Mouse (Mus musculus) CH12.LX (cell line): ENCODE measurements around the gene Nrxn3. TPM values are rescaled to one million over a fixed set of nuclear protein-coding genes. Genes with fewer than 3 reads are reported as not detected.
A peak's percentile ranks its signal among the peaks of the same experiment; 100 is the strongest.

ENCODE experiments used
- DNase-seq: peaks from one replicate; pipeline ENCODE4 v3.0.0-alpha.2; 2013; ENCODE audit errors: extremely low read depth
- H3K27ac ChIP-seq: 2 replicates; pipeline ENCODE4 v1.5.1; 2012; ENCODE audit warnings: low read depth, mild to moderate bottlenecking, control low read depth, moderate library complexity; ENCODE audit not compliant: insufficient read depth
- H3K27me3 ChIP-seq: replicated peaks from 2 replicates; pipeline ENCODE3; 2012; ENCODE audit warnings: inconsistent platforms
- H3K36me3 ChIP-seq, 2 experiments: replicated peaks in 1 of 2; 2 replicates each; pipeline versions ENCODE3 to v1.6.1; 2012; ENCODE audit warnings: inconsistent platforms in 1 of 2, low read length in 1 of 2, mild to moderate bottlenecking in 1 of 2, mixed read lengths in 1 of 2, moderate library complexity in 1 of 2; ENCODE audit not compliant: control insufficient read depth in 1 of 2, insufficient read depth in 1 of 2
- H3K4me1 ChIP-seq, 2 experiments: 2 replicates each; pipeline ENCODE4 v1.6.1; 2012; ENCODE audit warnings: inconsistent platforms in 1 of 2, moderate library complexity in 1 of 2; ENCODE audit not compliant: insufficient read depth in 2 of 2, control insufficient read depth in 1 of 2
- H3K4me2 ChIP-seq: 2 replicates; pipeline ENCODE4 v1.6.1; 2012; ENCODE audit warnings: low read depth, mild to moderate bottlenecking, control low read depth; ENCODE audit not compliant: poor library complexity, insufficient read depth, severe bottlenecking
- H3K4me3 ChIP-seq, 3 experiments: fragments of 150-350 bp in 1 of 3; sonication (generic) in 1 of 3; replicated peaks in 1 of 3; 2 replicates each; pipeline versions ENCODE3 to v1.5.1; 2011 to 2012; ENCODE audit warnings: low read depth in 2 of 3, low read length in 2 of 3, mild to moderate bottlenecking in 2 of 3, moderate library complexity in 2 of 3, control low read depth in 1 of 3, improper control_type of control experiment in 1 of 3, inconsistent platforms in 1 of 3, mixed read lengths in 1 of 3; ENCODE audit not compliant: poor library complexity in 1 of 3
- H3K79me2 ChIP-seq: replicated peaks from 2 replicates; pipeline ENCODE4 v1.6.1; 2012; ENCODE audit warnings: mild to moderate bottlenecking, moderate library complexity; ENCODE audit not compliant: control insufficient read depth, poor library complexity, insufficient read depth, severe bottlenecking; ENCODE audit errors: extremely low read depth
- H3K9ac ChIP-seq: 2 replicates; pipeline ENCODE4 v1.6.1; 2012; ENCODE audit warnings: low read depth, mild to moderate bottlenecking, control low read depth, moderate library complexity; ENCODE audit not compliant: insufficient read depth
- H3K9me3 ChIP-seq: replicated peaks from 2 replicates; pipeline ENCODE3; 2012; ENCODE audit warnings: low read length, inconsistent platforms, mixed read lengths
- BHLHE40 ChIP-seq: IDR thresholded peaks from 2 replicates; pipeline ENCODE4 v1.6.1; 2011; ENCODE audit warnings: mild to moderate bottlenecking, low read depth, low read length, improper control_type of control experiment
- CHD1 ChIP-seq: IDR thresholded peaks from 2 replicates; pipeline ENCODE4 v1.6.1; 2012; ENCODE audit warnings: low read depth, low read length, improper control_type of control experiment, inconsistent platforms
- CHD2 ChIP-seq: IDR thresholded peaks from 2 replicates; pipeline ENCODE4 v1.6.1; 2011; ENCODE audit warnings: low read length, improper control_type of control experiment
- CTCF ChIP-seq, 2 experiments: IDR thresholded peaks in 1 of 2; conservative IDR thresholded peaks in 1 of 2; 2 replicates each; pipeline ENCODE4 v1.5.1; 2011 to 2012; ENCODE audit warnings: low read depth in 2 of 2, low read length in 2 of 2, improper control_type of control experiment in 1 of 2, inconsistent platforms in 1 of 2, mild to moderate bottlenecking in 1 of 2, moderate library complexity in 1 of 2
- EP300 ChIP-seq: IDR thresholded peaks from 2 replicates; pipeline ENCODE4 v1.6.1; 2011; ENCODE audit warnings: low read length, improper control_type of control experiment
- ETS1 ChIP-seq: conservative IDR thresholded peaks from 2 replicates; pipeline ENCODE4 v1.6.1; 2012; ENCODE audit warnings: low read depth, mild to moderate bottlenecking, inconsistent platforms, low read length, improper control_type of control experiment, moderate library complexity
- GABPA ChIP-seq: IDR thresholded peaks from 2 replicates; pipeline ENCODE4 v1.6.1; 2012; ENCODE audit warnings: low read depth, low read length, improper control_type of control experiment, inconsistent platforms; ENCODE audit not compliant: insufficient replicate concordance
- HCFC1 ChIP-seq: IDR thresholded peaks from 2 replicates; pipeline ENCODE4 v1.6.1; 2012; ENCODE audit warnings: low read depth, mild to moderate bottlenecking, inconsistent platforms, low read length, improper control_type of control experiment
- IRF4 ChIP-seq: IDR thresholded peaks from 2 replicates; pipeline ENCODE4 v1.6.1; 2014; ENCODE audit warnings: low read depth, mild to moderate bottlenecking, inconsistent platforms, low read length, improper control_type of control experiment
- JUN ChIP-seq: IDR thresholded peaks from 2 replicates; pipeline ENCODE4 v1.6.1; 2011; ENCODE audit warnings: low read depth, mild to moderate bottlenecking, low read length, improper control_type of control experiment, moderate library complexity; ENCODE audit not compliant: insufficient read depth
- JUND ChIP-seq: conservative IDR thresholded peaks from 2 replicates; pipeline ENCODE4 v1.6.1; 2011; ENCODE audit warnings: low read depth, low read length, improper control_type of control experiment
- MAZ ChIP-seq: IDR thresholded peaks from 2 replicates; pipeline ENCODE4 v1.6.1; 2012; ENCODE audit warnings: low read depth, mild to moderate bottlenecking, inconsistent platforms, low read length, improper control_type of control experiment, moderate library complexity
- MEF2A ChIP-seq: IDR thresholded peaks from 2 replicates; pipeline ENCODE4 v1.6.1; 2014; ENCODE audit warnings: low read depth, mild to moderate bottlenecking, inconsistent platforms, low read length, improper control_type of control experiment, borderline replicate concordance
- MXI1 ChIP-seq: IDR thresholded peaks from 2 replicates; pipeline ENCODE4 v1.6.1; 2011; ENCODE audit warnings: mild to moderate bottlenecking, low read depth, low read length, improper control_type of control experiment
- NELFE ChIP-seq: IDR thresholded peaks from 2 replicates; pipeline ENCODE4 v1.6.1; 2011; ENCODE audit warnings: low read depth, low read length, improper control_type of control experiment
- POLR2A ChIP-seq: IDR thresholded peaks from 2 replicates; pipeline ENCODE4 v1.6.1; 2011; ENCODE audit warnings: low read depth, mild to moderate bottlenecking, improper control_type of control experiment, low read length
- POLR2AphosphoS2 ChIP-seq: IDR thresholded peaks from 2 replicates; pipeline ENCODE4 v1.6.1; 2011; ENCODE audit warnings: low read depth, low read length, improper control_type of control experiment
- RAD21 ChIP-seq: IDR thresholded peaks from 2 replicates; pipeline ENCODE4 v1.6.1; 2011; ENCODE audit warnings: low read depth, mild to moderate bottlenecking, low read length, improper control_type of control experiment, moderate library complexity
- RCOR1 ChIP-seq: conservative IDR thresholded peaks from 2 replicates; pipeline ENCODE4 v1.6.1; 2012; ENCODE audit warnings: low read depth, mild to moderate bottlenecking, inconsistent platforms, low read length, improper control_type of control experiment
- SIN3A ChIP-seq: IDR thresholded peaks from 2 replicates; pipeline ENCODE4 v1.6.1; 2012; ENCODE audit warnings: low read length, improper control_type of control experiment, inconsistent platforms
- SMC3 ChIP-seq: IDR thresholded peaks from 2 replicates; pipeline ENCODE4 v1.6.1; 2011; ENCODE audit warnings: low read depth, low read length, improper control_type of control experiment
- TBP ChIP-seq: conservative IDR thresholded peaks from 2 replicates; pipeline ENCODE4 v1.6.1; 2011; ENCODE audit warnings: low read depth, low read length, improper control_type of control experiment
- TCF12 ChIP-seq: IDR thresholded peaks from 2 replicates; pipeline ENCODE4 v1.6.1; 2014; ENCODE audit warnings: low read depth, mild to moderate bottlenecking, inconsistent platforms, low read length, improper control_type of control experiment
- UBTF ChIP-seq: IDR thresholded peaks from 2 replicates; pipeline ENCODE4 v1.6.1; 2012; ENCODE audit warnings: low read depth, mild to moderate bottlenecking, inconsistent platforms, low read length, improper control_type of control experiment, moderate library complexity
- USF1 ChIP-seq: IDR thresholded peaks from 2 replicates; pipeline ENCODE4 v1.6.1; 2014; ENCODE audit warnings: low read depth, mild to moderate bottlenecking, inconsistent platforms, low read length, improper control_type of control experiment
- USF2 ChIP-seq: conservative IDR thresholded peaks from 2 replicates; pipeline ENCODE4 v1.6.1; 2011; ENCODE audit warnings: low read depth, low read length, improper control_type of control experiment
- ZC3H11A ChIP-seq: IDR thresholded peaks from 2 replicates; pipeline ENCODE4 v1.6.1; 2012; ENCODE audit warnings: low read depth, mild to moderate bottlenecking, inconsistent platforms, low read length, improper control_type of control experiment
- dilution Hi-C: fragments of 300-500 bp; cut with MboI; formaldehyde crosslinking; loops from 2 replicates; pipeline ENCODE4 v1.14.3; 2020; ENCODE audit warnings: low sequenced_read_pairs; ENCODE audit not compliant: extremely low pct_unique_long_range_greater_than_20kb, extremely low pct_ligation_motif_present
- in situ Hi-C: fragments of 300-500 bp; cut with MboI; formaldehyde crosslinking; loops from 3 replicates; pipeline ENCODE4 v1.14.3; 2019; ENCODE audit warnings: low sequenced_read_pairs, low pct_ligation_motif_present, low pct_unique_long_range_greater_than_20kb, mixed read lengths
- polyA plus RNA-seq: library from polyadenylated mRNA; unstranded; fragments of >175 nt; gene quantifications from 2 replicates; pipeline ENCODE4 v1.2.1, GENCODE M21; 2012; ENCODE audit warnings: low read depth; ENCODE audit not compliant: insufficient read length
- total RNA-seq, 2 experiments: library from RNA; depleted of rRNA; stranded (reverse); fragments of 300-350 nt in 1 of 2; fragments of >200 nt in 1 of 2; gene quantifications; 2 replicates each; pipeline ENCODE4 v1.2.3; 2012 to 2014

The Nrxn3 gene
- total and polyA plus RNA-seq, 3 experiments: 0.04 to 0.17 (median 0.09) TPM

- H3K27ac ChIP-seq: no peak overlapping the region
- H3K27me3 ChIP-seq: no peaks in the 10 kb centered on the region
- no peak overlapping the region for H3K4me3 ChIP-seq
- H3K9ac ChIP-seq: no peak overlapping the region
- no peak overlapping the region for H3K4me2 ChIP-seq
- H3K79me2 ChIP-seq: no peaks in the 10 kb centered on the region
- TF ChIP-seq CTCF (conservative IDR thresholded peaks at IDR 0.05 in 1 of 2, IDR thresholded peaks at IDR 0.05 in 1 of 2; ENCODE audit: low read depth in 2 of 2, low read length in 2 of 2) (no peak), TCF12 (no peak), MAZ (no peak), JUN (0 out of 2 replicates have a peak, but pooled peaks have one; percentile 13), BHLHE40 (no peak), UBTF (no peak), IRF4 (peak; percentile 50; the same call in 1 of the 2 replicates), ETS1 (no peak), SIN3A (no peak), EP300 (peak; percentile 70), JUND (peak; percentile 53; the same call in 1 of the 2 replicates), POLR2A (no peak), CHD1 (no peak), GABPA (no peak), USF1 (no peak), CHD2 (0 out of 2 replicates have a peak, but pooled peaks have one; percentile 29), RCOR1 (0 out of 2 replicates have a peak, but pooled peaks have one; percentile 33)
- H3K36me3 ChIP-seq: no peaks in the 10 kb centered on the region
- no peaks in the 10 kb centered on the region for H3K9me3 ChIP-seq
- dilution Hi-C loops (no loop called here), in situ Hi-C loops (no loop called here)
- H3K4me1 ChIP-seq: peaks cover under 1 to 2% of the 10 kb centered on the region in 2 experiments; a peak in 2 of 4 replicates
- no peak for DNase-seq
Measured at GRCm38 (mm10) chr12:88949870-88950269, 227.2 kb downstream of the Nrxn3 start.

- TF ChIP-seq ZC3H11A: no peak
- TF ChIP-seq IRF4: no peak
- TF ChIP-seq USF2: no peak
- TF ChIP-seq HCFC1: no peak
- TF ChIP-seq NELFE: no peak
- TF ChIP-seq POLR2AphosphoS2: no peak
- TF ChIP-seq RAD21: no peak
- TF ChIP-seq ETS1: no peak
- no peak for TF ChIP-seq SMC3
- no peak for TF ChIP-seq MAZ
- TF ChIP-seq MXI1: no peak
- TF ChIP-seq TBP: no peak
- no peak for TF ChIP-seq MEF2A
- H3K9me3 ChIP-seq: no peaks in the 10 kb centered on the region
- no peak overlapping the region for H3K4me3 ChIP-seq
- DNase-seq: no peak
- H3K27me3 ChIP-seq: no peaks in the 10 kb centered on the region
- peak overlapping the region; percentile 52; the same call in 1 of the 2 replicates for H3K4me2 ChIP-seq
- dilution Hi-C loops: no loop called here
- H3K27ac ChIP-seq: no peak overlapping the region
- peaks cover 0 to 7% of the 10 kb centered on the region in 2 experiments; a peak in 1 of 4 replicates for H3K4me1 ChIP-seq
- H3K9ac ChIP-seq: no peak overlapping the region
- H3K36me3 ChIP-seq: no peaks in the 10 kb centered on the region
- in situ Hi-C loops: no loop called here
- H3K79me2 ChIP-seq: no peaks in the 10 kb centered on the region
Measured at GRCm38 (mm10) chr12:88952937-88953600, 230.4 kb downstream of the Nrxn3 start.
